Comparison of ENCODE assay signal across 18 mouse cellular contexts in the genomic region with DNA sequence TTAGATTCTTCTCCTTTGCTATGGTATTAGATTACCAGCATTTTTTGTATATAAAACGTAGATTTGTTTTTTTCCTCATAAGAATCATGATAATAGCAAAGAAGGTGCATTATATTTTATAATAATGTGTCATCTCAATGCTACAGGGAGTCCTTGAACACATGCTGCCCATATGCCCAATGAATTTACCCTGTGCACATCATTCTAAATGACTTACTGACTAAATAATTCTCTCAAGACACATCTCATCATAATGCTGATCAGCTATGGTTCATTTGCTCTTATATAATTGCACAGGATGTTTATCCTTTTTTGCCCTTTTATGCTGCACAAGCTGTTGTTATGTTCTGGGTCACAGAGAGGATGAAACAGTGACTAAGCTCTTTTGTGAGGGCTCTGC.
"Had no signal": no experiment of that assay in that cellular context is flagged by ENCODE, and none has a peak within 500 bp of the region (broad histone marks: within the 10 kb centered on the region; RNA-seq: fewer than 3 reads in every experiment).

No protein-coding gene starts in this region.

- H3K9me3 ChIP-seq: intestine, embryonic 15.5 days; limb, embryonic 15.5 days; liver, embryonic 12.5 days; megakaryocyte, embryonic 14.5 days; midbrain, embryonic 15.5 days had no signal

- ATAC-seq: intestine, embryonic 15.5 days; liver, embryonic 12.5 days; midbrain, embryonic 15.5 days had no signal

- H3K9ac ChIP-seq: intestine, embryonic 15.5 days; limb, embryonic 15.5 days; liver, embryonic 12.5 days; lung, embryonic 14.5 days; midbrain, embryonic 15.5 days had no signal

- H3K27ac ChIP-seq: intestine, embryonic 15.5 days; limb, embryonic 15.5 days; liver, embryonic 12.5 days; macrophage; midbrain, embryonic 15.5 days; stomach, postnatal 0 days had no signal

- H3K4me3 ChIP-seq: intestine, embryonic 15.5 days; limb, embryonic 15.5 days; liver, embryonic 12.5 days; megakaryocyte, embryonic 14.5 days; midbrain, embryonic 15.5 days; myocyte had no signal

- DNase-seq: kidney, adult 18-20 months; kidney, postnatal 14 days; layer of hippocampus, postnatal 36 days; lung, embryonic 14.5 days; lung, postnatal 10 days; right cerebral cortex, adult 18-20 months; right cerebral cortex, postnatal 25 days; thymus, adult 18-20 months; thymus, postnatal 14 days had no signal

- H3K4me1 ChIP-seq: intestine, embryonic 15.5 days; limb, embryonic 15.5 days; liver, embryonic 12.5 days; megakaryocyte, embryonic 14.5 days; midbrain, embryonic 15.5 days had no signal

- H3K36me3 ChIP-seq: intestine, embryonic 15.5 days; limb, embryonic 15.5 days; liver, embryonic 12.5 days; midbrain, embryonic 15.5 days had no signal

- H3K27me3 ChIP-seq: intestine, embryonic 15.5 days; limb, embryonic 15.5 days; liver, embryonic 12.5 days; megakaryocyte, embryonic 14.5 days; midbrain, embryonic 15.5 days had no signal

- H3K4me2 ChIP-seq: intestine, embryonic 15.5 days; limb, embryonic 15.5 days; liver, embryonic 12.5 days; lung, embryonic 14.5 days; midbrain, embryonic 11.5 days; midbrain, embryonic 15.5 days had no signal
